Mouse (Mus musculus): ENCODE results near the gene Ktn1.
A peak's percentile ranks its signal among the peaks of the same experiment; 100 is the strongest.

Gene Ktn1

DNA sequence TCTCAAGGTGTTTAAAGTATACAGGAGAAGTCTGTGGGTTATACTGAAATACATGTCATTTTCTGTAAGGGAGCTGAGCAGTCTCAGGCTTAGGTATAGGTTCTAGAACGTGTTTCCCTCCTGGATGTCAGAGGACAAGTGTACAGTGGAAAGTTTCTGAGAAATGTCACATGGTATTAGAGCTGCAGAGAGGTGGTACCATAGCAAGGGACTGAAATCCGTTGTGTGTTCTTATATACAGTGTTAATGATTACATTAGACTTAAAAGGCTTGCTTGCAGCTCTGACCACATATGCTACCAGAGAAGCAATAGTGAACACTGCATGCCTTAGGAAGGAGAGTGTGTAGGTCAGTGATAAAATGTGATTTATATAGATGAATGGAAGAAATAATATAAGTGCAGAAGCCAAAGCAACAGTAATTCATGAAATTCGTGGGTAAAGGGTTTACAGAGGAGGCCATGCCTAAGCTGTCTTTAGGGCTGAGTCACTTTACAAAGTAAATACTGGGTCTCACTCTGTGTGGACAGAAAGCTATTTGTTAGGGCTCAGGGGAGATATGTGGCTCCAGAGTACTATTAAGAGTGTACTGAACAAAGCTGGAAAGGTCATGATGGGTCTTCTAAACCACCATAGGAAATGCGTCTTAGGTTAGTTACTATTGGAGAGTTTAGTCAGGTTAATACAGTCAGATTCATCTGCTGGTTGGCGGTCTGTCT, 17.0 kb downstream of the Ktn1 start:
- no peak for DNase-seq

DNA sequence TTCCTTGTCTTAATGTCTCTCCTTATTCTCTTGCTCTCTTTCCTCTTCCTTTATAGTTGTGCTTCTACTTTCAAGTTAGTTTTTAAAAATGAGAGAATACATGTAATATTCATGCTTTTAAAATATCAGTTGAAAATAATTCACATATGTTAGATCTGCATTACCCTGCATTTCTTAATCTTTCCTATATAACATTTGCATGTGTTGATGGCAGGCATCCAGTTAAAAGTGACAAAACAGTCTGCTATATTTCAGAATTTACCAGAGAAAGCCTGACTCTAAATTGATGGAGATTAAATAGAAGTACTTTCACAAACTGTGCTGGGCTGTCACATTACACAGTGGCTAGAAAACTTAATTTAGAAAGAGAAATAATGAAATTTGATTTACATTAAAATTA, 19.8 kb downstream of the Ktn1 start:
- no peak for DNase-seq

GRCm38 (mm10) chr14:47682886-47683285, 34.6 kb downstream of the Ktn1 start:
- no peak for DNase-seq

GRCm38 (mm10) chr14:47684579-47684978, 36.3 kb downstream of the Ktn1 start:
- no peak for DNase-seq

DNA sequence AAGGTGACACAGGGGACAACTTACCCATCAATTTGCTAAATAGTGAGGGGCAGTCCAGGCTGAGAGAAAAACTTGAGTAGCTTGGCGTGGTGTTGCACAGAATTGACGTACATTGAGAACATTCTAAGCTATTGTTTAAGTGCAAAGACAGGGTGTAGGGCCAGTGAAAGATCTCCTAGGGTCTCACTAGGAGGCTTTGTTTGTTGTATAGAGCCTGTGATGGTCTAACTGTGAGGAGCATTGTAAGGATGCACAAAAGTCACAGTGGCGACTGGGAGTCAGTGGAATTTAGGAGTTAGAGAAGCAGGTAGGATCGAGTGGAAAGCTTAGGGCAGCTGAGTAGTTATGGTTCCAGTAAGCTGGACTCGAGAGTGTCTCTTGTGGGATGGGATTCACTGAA, 50.9 kb downstream of the Ktn1 start:
- no peak for DNase-seq

GRCm38 (mm10) chr14:47709546-47709945, 61.3 kb downstream of the Ktn1 start:
- DNase-seq: no peak

- no peak for DNase-seq
Measured at GRCm38 (mm10) chr14:47715771-47716170, 67.5 kb downstream of the Ktn1 start.

GRCm38 (mm10) chr14:47717916-47718606, 69.8 kb downstream of the Ktn1 start:
- no peak for DNase-seq

DNA sequence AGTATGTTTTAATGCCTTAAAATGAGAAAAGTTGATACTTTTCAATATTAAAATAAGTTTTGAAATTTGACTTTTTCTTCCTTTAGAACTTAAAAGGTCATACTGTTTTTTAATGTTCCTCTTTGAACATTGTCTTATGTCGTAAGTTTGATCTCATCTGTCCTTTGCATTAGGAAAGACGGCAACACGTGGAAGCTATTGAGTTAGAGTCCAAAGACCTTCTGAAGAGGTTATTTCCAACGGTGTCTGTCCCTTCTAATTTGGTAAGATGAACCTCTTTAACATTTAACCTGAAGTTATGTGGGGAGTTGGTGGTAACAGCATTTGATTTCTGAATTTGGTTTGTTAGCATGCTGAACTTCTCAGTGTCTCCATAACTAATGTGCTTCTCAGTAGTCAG, 71.8 kb downstream of the Ktn1 start:
- no peak for DNase-seq

DNA sequence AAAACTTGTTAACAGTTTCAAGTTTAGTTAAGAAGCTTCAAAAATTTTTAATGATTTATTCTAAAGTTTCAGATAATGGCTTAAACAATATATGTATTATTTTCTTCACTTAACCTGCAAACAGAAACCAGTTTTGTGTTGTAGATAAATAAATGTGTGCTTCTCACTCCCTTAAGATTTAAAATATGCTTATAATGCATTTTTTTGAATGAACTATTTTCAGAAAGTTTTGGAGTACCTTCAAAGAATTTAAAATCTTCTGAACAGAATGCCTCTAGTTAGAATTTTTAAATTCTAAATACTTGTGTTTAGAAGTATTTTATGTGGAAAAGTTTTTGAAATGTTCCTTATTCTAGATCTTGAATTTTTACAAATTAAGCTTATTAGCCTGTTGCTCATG, 74.8 kb downstream of the Ktn1 start:
- no peak for DNase-seq

- DNase-seq: no peak
Measured at GRCm38 (mm10) chr14:47728594-47728993, 80.3 kb downstream of the Ktn1 start.

DNA sequence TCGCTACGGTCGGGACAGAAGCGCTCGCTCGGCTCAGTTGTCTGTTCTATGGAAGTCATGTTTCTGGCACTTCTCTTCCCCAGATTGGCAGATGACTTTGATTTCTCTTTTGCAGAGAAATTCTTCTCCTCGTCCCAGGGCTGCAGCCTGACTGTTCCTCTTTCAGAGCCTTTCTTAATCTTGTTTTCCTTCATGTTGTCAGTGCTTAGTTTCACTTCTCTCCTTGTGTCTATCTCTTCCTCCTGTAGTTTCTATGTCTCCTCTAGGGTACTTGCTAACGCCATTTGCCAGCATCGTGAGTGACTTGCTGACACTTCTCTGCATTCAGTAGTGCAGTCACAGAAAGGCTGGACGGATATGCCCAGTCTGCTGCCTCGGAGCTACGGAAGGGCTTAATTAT, 87.1 kb downstream of the Ktn1 start:
- no peak for DNase-seq

DNA sequence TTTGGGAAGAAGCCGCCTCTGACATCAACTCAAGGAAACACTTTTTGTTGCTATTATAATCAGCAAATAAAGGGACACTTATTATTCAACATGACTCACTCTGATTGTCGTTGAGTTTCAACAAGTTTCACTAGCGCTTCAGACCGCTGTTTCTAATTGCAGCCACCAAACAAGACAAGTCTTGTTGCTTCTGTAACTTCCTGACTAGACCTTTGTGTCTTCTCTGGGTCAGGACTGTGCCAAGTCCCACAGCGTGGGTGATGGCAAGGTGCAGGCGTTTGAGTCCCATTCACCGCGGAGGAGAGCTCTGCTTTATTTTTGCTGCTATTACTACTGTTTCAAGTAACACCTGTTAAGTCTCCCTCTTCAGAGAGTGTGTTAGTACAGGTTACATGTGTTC, 88.2 kb downstream of the Ktn1 start:
- DNase-seq: no peak

- no peak for DNase-seq
Measured at GRCm38 (mm10) chr14:47740316-47740996, 92.2 kb downstream of the Ktn1 start.

- DNase-seq: no peak
Measured at GRCm38 (mm10) chr14:47741046-47741445, 92.8 kb downstream of the Ktn1 start.

- DNase-seq: no peak
Measured at GRCm38 (mm10) chr14:47742674-47743073, 94.4 kb downstream of the Ktn1 start.

DNA sequence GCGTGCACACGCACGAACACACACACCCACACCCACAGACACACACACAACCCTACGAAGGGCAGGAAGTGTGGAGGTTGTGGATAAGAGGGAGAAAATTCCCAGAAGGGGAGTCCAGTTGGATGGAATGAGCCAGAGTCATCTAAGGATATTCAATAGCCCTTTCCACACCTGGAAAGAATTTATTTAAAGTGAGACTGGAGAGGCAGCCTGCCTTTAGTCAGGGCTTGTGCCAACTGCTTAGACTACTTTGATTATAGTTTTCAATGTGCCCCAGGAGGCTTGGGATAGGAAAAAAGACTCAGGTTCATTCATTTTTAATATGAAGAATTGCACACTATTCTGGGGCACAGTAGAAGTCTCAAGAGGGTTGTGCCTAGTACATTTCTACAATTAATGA, 96.8 kb downstream of the Ktn1 start:
- no peak for DNase-seq

GRCm38 (mm10) chr14:47747536-47747935, 99.3 kb downstream of the Ktn1 start:
- peak; percentile 51 for DNase-seq

- DNase-seq: no peak
Measured at GRCm38 (mm10) chr14:47748714-47749113, 100.5 kb downstream of the Ktn1 start.

- DNase-seq: peak; percentile 83
Measured at GRCm38 (mm10) chr14:47751422-47752205, 103.4 kb downstream of the Ktn1 start.

DNA sequence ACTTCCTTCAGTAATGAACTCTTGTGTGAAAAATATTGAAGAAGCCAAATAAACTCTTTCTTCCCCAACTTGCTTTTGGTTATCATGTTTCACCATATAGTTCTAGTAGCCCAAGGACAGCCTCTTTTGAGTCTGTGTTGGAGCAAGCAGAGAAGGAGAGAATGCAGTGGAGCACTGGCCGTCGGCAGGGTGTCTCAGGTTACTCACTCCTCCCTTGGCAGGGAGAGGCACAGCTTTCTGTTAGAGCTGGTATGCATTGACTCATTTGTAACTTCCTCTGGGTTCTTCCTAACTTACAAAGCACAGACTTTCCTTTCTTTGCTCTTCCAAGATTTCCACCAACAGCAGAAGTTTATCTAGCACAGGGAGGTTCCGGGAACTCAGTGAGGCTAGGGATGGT, 105.3 kb downstream of the Ktn1 start:
- no peak for DNase-seq

GRCm38 (mm10) chr14:47754253-47754897, 106.1 kb downstream of the Ktn1 start:
- DNase-seq: no peak

Measured in kidney, adult 9 months (tissue).